Mouse (Mus musculus): Measurements from ENCODE around the gene Nbea. TPM values are rescaled to one million over a fixed set of nuclear protein-coding genes. Genes with fewer than 3 reads are reported as not detected.

Gene Nbea
- polyA plus RNA-seq, 1 experiment from 2014 or later = 5.4 TPM

- 61% methylated on average over 4 of the region's 4 CpGs for WGBS
- Histone ChIP-seq H3K4me2 (ENCODE audit: low read depth, low read length) (no peak overlapping the region), H3K27me3 (ENCODE audit: control insufficient read depth, insufficient read depth, low read depth, low read length) (no peaks in the 10 kb centered on the region), H3K9me3 (ENCODE audit: control insufficient read depth, low read length) (no peaks in the 10 kb centered on the region), H3K27ac (ENCODE audit: low read length) (no peak overlapping the region; the same call in 1 of the 2 replicates), H3K36me3 (ENCODE audit: control insufficient read depth, insufficient read depth, low read length) (no peaks in the 10 kb centered on the region), H3K4me1 (replicated peaks; ENCODE audit: control insufficient read depth, insufficient read depth, low read length) (peaks cover 9% of the 10 kb centered on the region; the same call in 1 of the 2 replicates), H3K9ac (ENCODE audit: low read length) (no peak overlapping the region), H3K4me3 (ENCODE audit: low read length) (no peak overlapping the region)
- ATAC-seq (ENCODE audit: low read depth) = peak; percentile 31; the same call in 1 of the 2 replicates
Measured at GRCm38 (mm10) chr3:55651877-55652276, 531.6 kb downstream of the Nbea start.

GRCm38 (mm10) chr3:55649541-55649940, 534.0 kb downstream of the Nbea start:
- Histone ChIP-seq H3K4me2 (ENCODE audit: low read depth, low read length) (no peak overlapping the region), H3K36me3 (ENCODE audit: control insufficient read depth, insufficient read depth, low read length) (no peaks in the 10 kb centered on the region), H3K27me3 (ENCODE audit: control insufficient read depth, insufficient read depth, low read depth, low read length) (no peaks in the 10 kb centered on the region), H3K27ac (ENCODE audit: low read length) (no peak overlapping the region), H3K4me1 (replicated peaks; ENCODE audit: control insufficient read depth, insufficient read depth, low read length) (peaks cover 9% of the 10 kb centered on the region; the same call in 1 of the 2 replicates), H3K4me3 (ENCODE audit: low read length) (no peak overlapping the region), H3K9ac (ENCODE audit: low read length) (no peak overlapping the region), H3K9me3 (ENCODE audit: control insufficient read depth, low read length) (no peaks in the 10 kb centered on the region)
- 70% methylated on average over 5 of the region's 5 CpGs for WGBS
- no peak for ATAC-seq (ENCODE audit: low read depth)

DNA sequence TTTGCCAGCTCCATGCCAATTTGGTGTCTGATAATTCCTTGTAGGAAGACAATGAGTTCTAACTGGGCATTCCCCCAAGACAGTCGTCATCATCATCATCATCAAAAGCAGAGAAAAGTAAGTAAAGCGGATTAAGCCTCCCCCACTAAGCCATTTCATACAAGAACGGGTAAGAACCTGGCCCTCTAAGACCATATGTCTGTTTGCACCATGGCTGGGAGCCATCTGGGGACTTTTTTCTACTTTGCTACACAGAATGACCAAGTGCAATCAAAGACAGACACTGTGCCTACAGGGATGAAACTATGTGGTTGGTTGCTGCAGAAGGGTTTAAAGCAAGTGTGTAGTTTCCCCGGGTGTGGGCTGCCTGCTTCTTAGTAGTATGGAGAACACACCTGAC, 535.2 kb downstream of the Nbea start:
- Histone ChIP-seq H3K27me3 (ENCODE audit: control insufficient read depth, insufficient read depth, low read depth, low read length) (no peaks in the 10 kb centered on the region), H3K4me1 (replicated peaks; ENCODE audit: control insufficient read depth, insufficient read depth, low read length) (peaks cover 9% of the 10 kb centered on the region; the same call in 1 of the 2 replicates), H3K36me3 (ENCODE audit: control insufficient read depth, insufficient read depth, low read length) (no peaks in the 10 kb centered on the region), H3K9ac (ENCODE audit: low read length) (no peak overlapping the region), H3K4me3 (ENCODE audit: low read length) (no peak overlapping the region), H3K4me2 (ENCODE audit: low read depth, low read length) (no peak overlapping the region), H3K9me3 (ENCODE audit: control insufficient read depth, low read length) (no peaks in the 10 kb centered on the region), H3K27ac (ENCODE audit: low read length) (no peak overlapping the region)
- ATAC-seq (ENCODE audit: low read depth) = no peak
- WGBS = 56% methylated on average over 4 of the region's 4 CpGs

- ATAC-seq (ENCODE audit: low read depth) = no peak
- no peak overlapping the region for H3K27ac ChIP-seq (ENCODE audit: low read length)
- H3K4me2 ChIP-seq (ENCODE audit: low read depth, low read length) = no peak overlapping the region
- H3K9me3 ChIP-seq (ENCODE audit: control insufficient read depth, low read length) = no peaks in the 10 kb centered on the region
- 0 out of 2 replicates have a peak, but pooled peaks cover 6% of the 10 kb centered on the region for H3K4me1 ChIP-seq (replicated peaks; ENCODE audit: control insufficient read depth, insufficient read depth, low read length)
- no peak overlapping the region for H3K9ac ChIP-seq (ENCODE audit: low read length)
- no peaks in the 10 kb centered on the region; the same call in 1 of the 2 replicates for H3K36me3 ChIP-seq (ENCODE audit: control insufficient read depth, insufficient read depth, low read length)
- 62% methylated on average over 6 of the region's 6 CpGs for WGBS
- no peak overlapping the region for H3K4me3 ChIP-seq (ENCODE audit: low read length)
- no peaks in the 10 kb centered on the region for H3K27me3 ChIP-seq (ENCODE audit: control insufficient read depth, insufficient read depth, low read depth, low read length)
Measured at GRCm38 (mm10) chr3:55647176-55647575, 536.3 kb downstream of the Nbea start.

GRCm38 (mm10) chr3:55646437-55646836, 537.1 kb downstream of the Nbea start:
- WGBS = 92% methylated on average over 3 of the region's 3 CpGs
- no peak overlapping the region for H3K4me3 ChIP-seq (ENCODE audit: low read length)
- no peaks in the 10 kb centered on the region; the same call in 1 of the 2 replicates for H3K36me3 ChIP-seq (ENCODE audit: control insufficient read depth, insufficient read depth, low read length)
- H3K9me3 ChIP-seq (ENCODE audit: control insufficient read depth, low read length) = no peaks in the 10 kb centered on the region
- ATAC-seq (ENCODE audit: low read depth) = no peak
- H3K27ac ChIP-seq (ENCODE audit: low read length) = no peak overlapping the region
- H3K9ac ChIP-seq (ENCODE audit: low read length) = no peak overlapping the region
- no peak overlapping the region for H3K4me2 ChIP-seq (ENCODE audit: low read depth, low read length)
- H3K4me1 ChIP-seq (replicated peaks; ENCODE audit: control insufficient read depth, insufficient read depth, low read length) = 0 out of 2 replicates have a peak, but pooled peaks cover 6% of the 10 kb centered on the region
- no peaks in the 10 kb centered on the region for H3K27me3 ChIP-seq (ENCODE audit: control insufficient read depth, insufficient read depth, low read depth, low read length)

DNA sequence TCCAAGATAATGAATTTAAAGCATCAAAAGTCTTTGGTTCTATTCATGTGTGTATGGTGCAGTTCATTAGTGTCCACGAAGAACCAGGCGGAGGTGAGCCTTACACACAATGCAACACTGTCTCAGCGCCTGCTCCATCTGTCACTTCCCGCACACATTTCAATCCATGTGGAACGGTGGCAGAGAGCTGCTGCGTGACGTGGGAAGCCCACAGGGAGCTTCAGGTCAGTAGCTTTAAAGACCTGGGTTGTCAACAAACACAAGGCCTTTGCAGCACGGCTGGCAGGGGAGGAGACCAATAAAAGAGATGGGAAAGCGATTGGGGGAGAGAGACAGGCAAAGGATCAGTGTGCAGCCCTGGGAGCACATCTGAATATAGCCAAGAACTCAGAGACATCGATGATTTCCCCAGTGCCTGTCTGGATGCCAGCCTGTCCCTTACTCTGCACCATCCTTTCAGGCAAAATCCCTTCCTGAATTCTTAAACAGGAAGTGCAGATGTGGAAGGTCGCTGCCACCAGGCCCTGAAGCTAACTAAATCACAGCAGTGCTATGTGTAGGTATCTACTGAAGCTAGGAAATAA, 539.4 kb downstream of the Nbea start:
- Histone ChIP-seq H3K36me3 (ENCODE audit: control insufficient read depth, insufficient read depth, low read length) (no peaks in the 10 kb centered on the region; the same call in 1 of the 2 replicates), H3K27ac (ENCODE audit: low read length) (no peak overlapping the region), H3K4me1 (replicated peaks; ENCODE audit: control insufficient read depth, insufficient read depth, low read length) (0 out of 2 replicates have a peak, but pooled peaks cover 6% of the 10 kb centered on the region), H3K9me3 (ENCODE audit: control insufficient read depth, low read length) (no peaks in the 10 kb centered on the region), H3K27me3 (ENCODE audit: control insufficient read depth, insufficient read depth, low read depth, low read length) (no peaks in the 10 kb centered on the region), H3K9ac (ENCODE audit: low read length) (no peak overlapping the region), H3K4me3 (ENCODE audit: low read length) (no peak overlapping the region), H3K4me2 (ENCODE audit: low read depth, low read length) (no peak overlapping the region)
- no peak for ATAC-seq (ENCODE audit: low read depth)
- 72% methylated on average over 11 of the region's 11 CpGs for WGBS

DNA sequence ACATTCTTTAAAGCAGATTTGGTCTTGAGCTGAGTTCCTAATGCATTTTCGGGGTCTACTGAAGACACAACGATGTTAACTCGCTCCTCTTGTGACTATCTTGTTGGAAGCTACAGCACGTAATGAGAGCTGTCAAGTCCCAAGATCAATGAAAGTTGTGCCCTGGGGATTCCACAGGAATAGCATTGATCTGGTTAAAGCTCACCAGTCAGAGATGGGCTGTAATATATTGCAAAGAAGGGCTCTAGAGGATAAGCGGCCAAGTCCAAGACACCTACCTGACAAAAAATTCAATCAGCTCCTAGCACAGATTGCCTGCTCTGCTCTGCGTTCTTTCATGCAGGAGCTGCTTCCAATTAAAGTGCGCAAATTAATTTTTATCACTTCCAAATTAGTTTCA, 545.8 kb downstream of the Nbea start:
- H3K4me2 ChIP-seq (ENCODE audit: low read depth, low read length) = no peak overlapping the region
- no peaks in the 10 kb centered on the region; the same call in 1 of the 2 replicates for H3K36me3 ChIP-seq (ENCODE audit: control insufficient read depth, insufficient read depth, low read length)
- H3K4me3 ChIP-seq (ENCODE audit: low read length) = no peak overlapping the region
- no peak for ATAC-seq (ENCODE audit: low read depth)
- no peak overlapping the region for H3K9ac ChIP-seq (ENCODE audit: low read length)
- no peaks in the 10 kb centered on the region for H3K9me3 ChIP-seq (ENCODE audit: control insufficient read depth, low read length)
- H3K27me3 ChIP-seq (ENCODE audit: control insufficient read depth, insufficient read depth, low read depth, low read length) = no peaks in the 10 kb centered on the region
- H3K27ac ChIP-seq (ENCODE audit: low read length) = no peak overlapping the region
- WGBS = 86% methylated on average over 7 of the region's 7 CpGs
- H3K4me1 ChIP-seq (replicated peaks; ENCODE audit: control insufficient read depth, insufficient read depth, low read length) = no peaks in the 10 kb centered on the region

GRCm38 (mm10) chr3:55635542-55636172, 547.8 kb downstream of the Nbea start:
- WGBS = 24% methylated on average over 8 of the region's 8 CpGs
- ATAC-seq (ENCODE audit: low read depth) = no peak
- Histone ChIP-seq H3K27me3 (ENCODE audit: control insufficient read depth, insufficient read depth, low read depth, low read length) (no peaks in the 10 kb centered on the region), H3K4me2 (ENCODE audit: low read depth, low read length) (no peak overlapping the region), H3K4me1 (replicated peaks; ENCODE audit: control insufficient read depth, insufficient read depth, low read length) (no peaks in the 10 kb centered on the region), H3K9me3 (ENCODE audit: control insufficient read depth, low read length) (no peaks in the 10 kb centered on the region), H3K27ac (ENCODE audit: low read length) (no peak overlapping the region), H3K9ac (ENCODE audit: low read length) (no peak overlapping the region), H3K4me3 (ENCODE audit: low read length) (no peak overlapping the region), H3K36me3 (ENCODE audit: control insufficient read depth, insufficient read depth, low read length) (no peaks in the 10 kb centered on the region)

DNA sequence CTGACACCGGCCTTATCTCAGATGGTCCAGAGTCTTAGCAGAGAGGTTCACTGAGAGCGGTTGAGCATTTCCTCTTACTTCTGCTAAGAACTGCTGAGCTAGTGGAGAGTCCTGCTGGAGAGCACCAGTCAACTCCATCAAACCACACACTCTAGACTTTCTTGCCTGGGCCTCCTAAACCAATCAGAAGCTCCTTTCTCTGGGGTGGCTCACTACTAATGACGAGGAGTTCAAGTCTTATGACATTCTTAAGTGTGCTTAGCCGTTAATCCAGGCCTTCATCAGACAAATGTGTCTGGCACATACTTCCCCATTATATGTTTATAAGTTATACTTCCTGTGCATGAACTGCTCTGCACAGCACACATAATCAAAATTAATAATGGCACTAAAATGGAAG, 556.4 kb downstream of the Nbea start:
- 0 out of 2 replicates have a peak, but pooled peaks have one; percentile 17 for ATAC-seq (ENCODE audit: low read depth)
- 62% methylated on average over 4 of the region's 4 CpGs for WGBS
- no peak overlapping the region for H3K4me2 ChIP-seq (ENCODE audit: low read depth, low read length)

More for the DNA sequence above, 556.4 kb downstream of the Nbea start:
- Histone ChIP-seq H3K27ac (ENCODE audit: low read length) (no peak overlapping the region), H3K9me3 (ENCODE audit: control insufficient read depth, low read length) (no peaks in the 10 kb centered on the region), H3K36me3 (ENCODE audit: control insufficient read depth, insufficient read depth, low read length) (0 out of 2 replicates have a peak, but pooled peaks cover 3% of the 10 kb centered on the region), H3K9ac (ENCODE audit: low read length) (no peak overlapping the region), H3K27me3 (ENCODE audit: control insufficient read depth, insufficient read depth, low read depth, low read length) (no peaks in the 10 kb centered on the region), H3K4me3 (ENCODE audit: low read length) (no peak overlapping the region), H3K4me1 (replicated peaks; ENCODE audit: control insufficient read depth, insufficient read depth, low read length) (no peaks in the 10 kb centered on the region)
